Comparison of ENCODE assay signal across 13 mouse cellular contexts in the genomic region with DNA sequence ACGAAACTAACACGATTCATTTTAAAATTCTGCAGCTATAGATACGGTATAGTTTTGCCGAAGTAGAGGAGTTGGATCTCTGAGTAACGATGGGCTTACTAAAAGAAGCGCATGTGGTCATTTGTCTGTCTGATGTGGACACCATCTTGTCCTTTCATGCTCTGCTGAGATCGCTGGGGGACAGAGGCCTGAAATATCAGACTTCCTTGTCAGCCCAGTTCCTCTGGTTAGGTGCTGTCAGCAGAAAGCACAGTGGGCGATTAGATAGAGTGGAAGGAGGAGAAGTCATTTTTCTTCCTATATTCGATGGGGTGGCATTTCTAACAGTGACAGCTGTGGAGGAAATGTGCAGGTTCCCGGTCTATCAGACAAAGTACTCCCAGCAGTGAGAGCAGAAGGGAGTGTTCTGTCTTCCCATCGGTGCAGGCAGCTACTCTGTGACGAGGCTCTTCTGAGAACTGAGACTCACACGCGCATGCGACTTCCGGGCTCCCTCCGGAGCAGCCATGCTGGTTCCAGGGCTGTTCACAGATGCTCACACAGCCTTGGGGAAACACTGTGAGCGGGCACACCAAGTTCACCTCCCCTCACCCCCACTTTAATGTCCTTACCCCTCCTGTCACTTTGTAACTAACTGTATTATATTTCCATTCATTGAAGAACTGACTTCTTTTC.
A peak's percentile ranks its signal among the peaks of the same experiment; 100 is the strongest.
DNase-seq lines count a peak whose midpoint lies in the region; ATAC-seq lines count a peak whose summit lies in the region.
"Had no signal": no experiment of that assay in that cellular context is flagged by ENCODE, and none has a peak within 500 bp of the region (broad histone marks: within the 10 kb centered on the region; RNA-seq: fewer than 3 reads in every experiment).

No protein-coding gene starts in this region.

- ATAC-seq in hindbrain, embryonic 12.5 days (ENCODE audit: low FRiP score): peak; percentile 85
- ATAC-seq in midbrain, embryonic 11.5 days (ENCODE audit: low FRiP score): peak; percentile 71; the same call in 1 of the 2 replicates
- ATAC-seq: inflammation-experienced regulatory T-cells, adult 6 months; Patski had no signal

- peak; percentile 2 to 17 for DNase-seq in left cerebral cortex, postnatal 10 days (ENCODE audit: extremely low spot score in 1 of 2, low spot score in 2 of 2)
- DNase-seq in left cerebral cortex, adult 8-10 months (ENCODE audit: low spot score in 2 of 2): no peak
- peak; percentile 74 for DNase-seq in midbrain, embryonic 11.5 days (ENCODE audit: low spot score, missing footprints)
- peak; percentile 22 to 26 for DNase-seq in right cerebral cortex, postnatal 10 days (ENCODE audit: low spot score in 2 of 2)
- DNase-seq in ovary, adult 18-20 months (ENCODE audit: low spot score): no peak
- DNase-seq in adipocyte (ENCODE audit: low spot score): no peak
- DNase-seq in spleen, postnatal 14 days (ENCODE audit: low spot score in 2 of 2): no peak
- DNase-seq: heart, adult 18-20 months; lung, adult 18-20 months had no signal

- H3K36me3 ChIP-seq in hindbrain, embryonic 12.5 days: no peaks in the 10 kb centered on the region
- H3K36me3 ChIP-seq in midbrain, embryonic 11.5 days (ENCODE audit: control insufficient read depth, insufficient read depth, low read length): no peaks in the 10 kb centered on the region
- H3K36me3 ChIP-seq: stomach, embryonic 15.5 days had no signal

- peak overlapping the region; percentile 53 for H3K27ac ChIP-seq in hindbrain, embryonic 12.5 days
- 0 out of 2 replicates have a peak overlapping the region, but pooled peaks have one; percentile 5 for H3K27ac ChIP-seq in midbrain, embryonic 11.5 days (ENCODE audit: low read depth, low read length)
- H3K27ac ChIP-seq: stomach, embryonic 15.5 days had no signal

- H3K9me3 ChIP-seq in hindbrain, embryonic 12.5 days (replicated peaks): no peaks in the 10 kb centered on the region
- H3K9me3 ChIP-seq in midbrain, embryonic 11.5 days (ENCODE audit: control insufficient read depth, low read length): no peaks in the 10 kb centered on the region
- H3K9me3 ChIP-seq: stomach, embryonic 15.5 days had no signal

- intact Hi-C loops in left cerebral cortex, postnatal 10 days (cut with DNase I): no loop called here

- WGBS in hindbrain, embryonic 12.5 days: 56% methylated on average over 18 of the region's 18 CpGs
- 80% methylated on average over 18 of the region's 18 CpGs for WGBS in midbrain, embryonic 11.5 days

- peaks cover 3% of the 10 kb centered on the region; the same call in 1 of the 2 replicates for H3K4me1 ChIP-seq in hindbrain, embryonic 12.5 days
- no peaks in the 10 kb centered on the region for H3K4me1 ChIP-seq in midbrain, embryonic 11.5 days (ENCODE audit: control insufficient read depth, insufficient read depth, low read length)
- H3K4me1 ChIP-seq: stomach, embryonic 15.5 days had no signal

- H3K4me3 ChIP-seq in hindbrain, embryonic 12.5 days: no peak overlapping the region
- no peak overlapping the region for H3K4me3 ChIP-seq in midbrain, embryonic 11.5 days (ENCODE audit: low read depth, low read length)
- H3K4me3 ChIP-seq: stomach, embryonic 15.5 days had no signal

- H3K9ac ChIP-seq in hindbrain, embryonic 12.5 days: no peak overlapping the region
- no peak overlapping the region for H3K9ac ChIP-seq in midbrain, embryonic 11.5 days (ENCODE audit: low read length)
- H3K9ac ChIP-seq: stomach, embryonic 15.5 days had no signal

- no peaks in the 10 kb centered on the region for H3K27me3 ChIP-seq in hindbrain, embryonic 12.5 days
- H3K27me3 ChIP-seq in midbrain, embryonic 11.5 days (ENCODE audit: control insufficient read depth, insufficient read depth, low read length): no peaks in the 10 kb centered on the region
- H3K27me3 ChIP-seq: Patski; stomach, embryonic 15.5 days had no signal

- peak overlapping the region; percentile 22; the same call in 1 of the 2 replicates for H3K4me2 ChIP-seq in hindbrain, embryonic 12.5 days (replicated peaks)
- no peak overlapping the region for H3K4me2 ChIP-seq in midbrain, embryonic 11.5 days
- H3K4me2 ChIP-seq: stomach, embryonic 15.5 days had no signal

Comparison
In these comparisons a context has a peak if more than half of its experiments do, and no peak if none do; other contexts are left out.
1. DNase-seq: peak in left cerebral cortex, postnatal 10 days (2 of 2), midbrain, embryonic 11.5 days (single experiment) and right cerebral cortex, postnatal 10 days (2 of 2); none in left cerebral cortex, adult 8-10 months (0 of 2), ovary, adult 18-20 months (single experiment), adipocyte (single experiment) and spleen, postnatal 14 days (0 of 2).